Mouse (Mus musculus) kidney, adult 8-10 months (tissue): ENCODE data around the gene Tnfrsf18.
A peak's percentile ranks its signal among the peaks of the same experiment; 100 is the strongest.

ENCODE experiments used
- DNase-seq, 2 experiments: peaks; one replicate each; pipeline ENCODE4 v3.0.0; 2022

Gene Tnfrsf18

DNA sequence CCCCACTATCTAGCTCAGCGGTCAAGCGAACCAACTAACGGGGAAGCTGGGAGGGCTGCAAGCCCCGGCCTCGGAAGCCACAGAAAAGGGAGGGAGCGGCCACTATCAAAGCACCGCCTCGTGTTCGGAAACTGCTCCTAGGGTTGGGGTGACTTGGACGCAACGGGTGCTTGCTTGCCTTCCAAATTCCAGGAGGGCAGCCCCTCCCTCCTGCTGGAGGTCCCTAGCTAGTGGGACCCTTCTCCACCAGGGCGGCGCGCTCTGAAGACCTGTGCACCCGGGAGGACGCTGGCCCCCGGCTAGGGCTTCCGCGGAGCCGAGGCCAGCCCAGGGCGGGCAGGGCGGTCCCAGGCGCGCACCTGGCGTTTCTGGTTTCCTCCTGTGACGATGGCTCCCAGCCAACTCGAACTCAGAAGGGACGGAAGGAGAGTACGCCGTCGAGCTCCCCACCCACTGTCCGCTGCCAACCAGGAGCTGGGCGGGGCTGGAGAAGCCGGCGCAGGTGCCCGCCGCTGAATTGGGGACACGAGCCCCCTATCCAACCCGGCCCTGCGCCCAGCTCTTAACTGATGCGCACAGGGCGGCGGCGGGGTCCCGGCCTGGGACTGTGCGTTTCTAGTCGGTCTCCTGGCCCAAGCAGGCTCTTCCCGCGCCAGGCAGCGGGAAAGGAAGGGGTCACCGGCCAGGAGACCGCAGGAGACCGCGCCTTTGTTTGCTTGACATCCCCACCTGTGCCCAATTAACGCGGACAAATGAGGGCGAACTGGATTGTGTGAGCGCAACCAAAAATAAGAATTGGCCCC lies 51.7 kb downstream of the Tnfrsf18 start:
- peak; percentile 76 for DNase-seq
